In genomic region chr9:90618154-90618553, GRCm38 (mm10) we compare ENCODE assay signal across 23 mouse cellular contexts.
A peak's percentile ranks its signal among the peaks of the same experiment; 100 is the strongest.
DNase-seq lines count a peak whose midpoint lies in the region; ATAC-seq lines count a peak whose summit lies in the region.
"Had no signal": no experiment of that assay in that cellular context is flagged by ENCODE, and none has a peak within 500 bp of the region (broad histone marks: within the 10 kb centered on the region; RNA-seq: fewer than 3 reads in every experiment).

No protein-coding gene starts in this region.

- ATAC-seq in forebrain, embryonic 14.5 days = 0 out of 2 replicates have a peak, but pooled peaks have one; percentile 23
- ATAC-seq in forebrain, embryonic 15.5 days (replicated peaks) = no peak; the same call in 1 of the 2 replicates
- ATAC-seq in midbrain, embryonic 16.5 days = peak; percentile 73; the same call in 1 of the 2 replicates
- ATAC-seq: liver, embryonic 12.5 days had no signal

- no peak overlapping the region for H3K4me2 ChIP-seq in forebrain, embryonic 14.5 days (ENCODE audit: low read length)
- no peak overlapping the region for H3K4me2 ChIP-seq in forebrain, embryonic 15.5 days (replicated peaks)
- no peak overlapping the region; the same call in 1 of the 2 replicates for H3K4me2 ChIP-seq in midbrain, embryonic 16.5 days (ENCODE audit: low read length)
- H3K4me2 ChIP-seq: embryonic facial prominence, embryonic 15.5 days; limb, embryonic 13.5 days; liver, embryonic 12.5 days had no signal

- H3K9ac ChIP-seq in forebrain, embryonic 14.5 days (ENCODE audit: low read length) = no peak overlapping the region
- no peak overlapping the region for H3K9ac ChIP-seq in forebrain, embryonic 15.5 days (replicated peaks)
- no peak overlapping the region for H3K9ac ChIP-seq in midbrain, embryonic 16.5 days (ENCODE audit: low read depth, low read length)
- H3K9ac ChIP-seq: embryonic facial prominence, embryonic 15.5 days; limb, embryonic 13.5 days; liver, embryonic 12.5 days had no signal

- WGBS in forebrain, embryonic 14.5 days = 85% methylated on average over 7 of the region's 7 CpGs
- WGBS in forebrain, embryonic 15.5 days = 74% methylated on average over 7 of the region's 7 CpGs
- 72% methylated on average over 7 of the region's 7 CpGs for WGBS in midbrain, embryonic 10.5 days
- WGBS in midbrain, embryonic 16.5 days = 53% methylated on average over 7 of the region's 7 CpGs

- no peaks in the 10 kb centered on the region for H3K9me3 ChIP-seq in forebrain, embryonic 14.5 days (replicated peaks; ENCODE audit: control insufficient read depth, low read length)
- no peaks in the 10 kb centered on the region for H3K9me3 ChIP-seq in forebrain, embryonic 15.5 days
- no peaks in the 10 kb centered on the region for H3K9me3 ChIP-seq in midbrain, embryonic 10.5 days (replicated peaks)
- no peaks in the 10 kb centered on the region for H3K9me3 ChIP-seq in midbrain, embryonic 16.5 days (replicated peaks; ENCODE audit: control insufficient read depth, low read length, poor library complexity, severe bottlenecking)
- H3K9me3 ChIP-seq: embryonic facial prominence, embryonic 15.5 days; heart, embryonic 10.5 days; limb, embryonic 13.5 days; liver, embryonic 12.5 days had no signal

- no peak overlapping the region for H3K27ac ChIP-seq in forebrain, embryonic 14.5 days (ENCODE audit: low read depth, low read length)
- no peak overlapping the region for H3K27ac ChIP-seq in forebrain, embryonic 15.5 days (replicated peaks)
- no peak overlapping the region for H3K27ac ChIP-seq in midbrain, embryonic 10.5 days (replicated peaks)
- H3K27ac ChIP-seq in midbrain, embryonic 16.5 days (ENCODE audit: low read length) = no peak overlapping the region
- H3K27ac ChIP-seq: embryonic facial prominence, embryonic 15.5 days; heart, embryonic 10.5 days; limb, embryonic 13.5 days; liver, embryonic 12.5 days; stomach, postnatal 0 days had no signal

- no peaks in the 10 kb centered on the region for H3K36me3 ChIP-seq in forebrain, embryonic 14.5 days (ENCODE audit: control insufficient read depth, insufficient read depth, low read length)
- H3K36me3 ChIP-seq in forebrain, embryonic 15.5 days = no peaks in the 10 kb centered on the region
- H3K36me3 ChIP-seq in midbrain, embryonic 10.5 days = no peaks in the 10 kb centered on the region
- H3K36me3 ChIP-seq in midbrain, embryonic 16.5 days (ENCODE audit: control insufficient read depth, insufficient read depth, low read length) = no peaks in the 10 kb centered on the region
- H3K36me3 ChIP-seq: embryonic facial prominence, embryonic 15.5 days; heart, embryonic 10.5 days; limb, embryonic 13.5 days; liver, embryonic 12.5 days had no signal

- no peak overlapping the region for H3K4me3 ChIP-seq in forebrain, embryonic 14.5 days (ENCODE audit: low read depth, low read length)
- no peak overlapping the region for H3K4me3 ChIP-seq in forebrain, embryonic 15.5 days
- no peak overlapping the region for H3K4me3 ChIP-seq in midbrain, embryonic 10.5 days
- H3K4me3 ChIP-seq in midbrain, embryonic 16.5 days (ENCODE audit: low read depth, low read length) = no peak overlapping the region
- H3K4me3 ChIP-seq: embryonic facial prominence, embryonic 15.5 days; heart, embryonic 10.5 days; limb, embryonic 13.5 days; liver, embryonic 12.5 days had no signal

- DNase-seq in forebrain, embryonic 14.5 days (ENCODE audit: low spot score) = peak; percentile 31
- peak; percentile 34 for DNase-seq in embryo, embryonic 10.5 days (ENCODE audit: low spot score)
- DNase-seq in midbrain, embryonic 10.5 days (ENCODE audit: low spot score) = peak; percentile 33
- no peak for DNase-seq in ovary, postnatal 36 days (ENCODE audit: low spot score)
- DNase-seq in cerebellum, postnatal 10 days = no peak
- DNase-seq: adrenal gland, postnatal 10 days; B cell, adult 2 months; cerebellum, adult 9-10 months; gastrocnemius, postnatal 10 days; kidney, adult 11 months; kidney, postnatal 4 days; lung, adult 18-20 months; lung, postnatal 10 days; right cerebral cortex, postnatal 14 days; thymus, adult 2 months; thymus, postnatal 4 days had no signal

- H3K4me1 ChIP-seq in forebrain, embryonic 14.5 days (ENCODE audit: control insufficient read depth, insufficient read depth, low read length) = no peaks in the 10 kb centered on the region
- no peaks in the 10 kb centered on the region for H3K4me1 ChIP-seq in forebrain, embryonic 15.5 days
- no peaks in the 10 kb centered on the region for H3K4me1 ChIP-seq in midbrain, embryonic 10.5 days
- no peaks in the 10 kb centered on the region for H3K4me1 ChIP-seq in midbrain, embryonic 16.5 days (ENCODE audit: control insufficient read depth, insufficient read depth, low read length)
- H3K4me1 ChIP-seq: embryonic facial prominence, embryonic 15.5 days; heart, embryonic 10.5 days; limb, embryonic 13.5 days; liver, embryonic 12.5 days had no signal

- no peaks in the 10 kb centered on the region for H3K27me3 ChIP-seq in forebrain, embryonic 14.5 days (replicated peaks; ENCODE audit: control insufficient read depth, insufficient read depth, low read length)
- H3K27me3 ChIP-seq in forebrain, embryonic 15.5 days = no peaks in the 10 kb centered on the region
- no peaks in the 10 kb centered on the region for H3K27me3 ChIP-seq in midbrain, embryonic 10.5 days (ENCODE audit: low read depth, poor library complexity, severe bottlenecking)
- H3K27me3 ChIP-seq in midbrain, embryonic 16.5 days (ENCODE audit: control insufficient read depth, insufficient read depth, low read depth, low read length) = no peaks in the 10 kb centered on the region
- H3K27me3 ChIP-seq: embryonic facial prominence, embryonic 15.5 days; limb, embryonic 13.5 days; liver, embryonic 12.5 days had no signal

Comparison
In these comparisons a context has a peak if more than half of its experiments do, and no peak if none do; other contexts are left out.
1. DNase-seq: peak in forebrain, embryonic 14.5 days (single experiment), embryo, embryonic 10.5 days (single experiment) and midbrain, embryonic 10.5 days (single experiment); none in ovary, postnatal 36 days (single experiment) and cerebellum, postnatal 10 days (0 of 2).